Mouse (Mus musculus) liver, adult 2 months (tissue): ENCODE measurements around the gene Cldn14. TPM values are rescaled to one million over a fixed set of nuclear protein-coding genes. Genes with fewer than 3 reads are reported as not detected.

Experiments
- DNase-seq: peaks from one replicate; pipeline ENCODE4 v3.0.0-alpha.2; 2011; ENCODE audit warnings: low read depth, low spot score; ENCODE audit errors: extremely low read depth
- H3K27ac ChIP-seq: fragments of 200-500 bp; replicated peaks from 2 replicates; pipeline ENCODE4 v1.5.1; 2012; ENCODE audit warnings: low read depth, mild to moderate bottlenecking, control low read depth, inconsistent platforms, low read length; ENCODE audit not compliant: insufficient read depth
- H3K27me3 ChIP-seq: fragments of 200-500 bp; 2 replicates; pipeline ENCODE4 v1.6.1; 2012; ENCODE audit warnings: mild to moderate bottlenecking, moderate library complexity, low read length, inconsistent platforms; ENCODE audit not compliant: control insufficient read depth, insufficient read depth
- H3K36me3 ChIP-seq: fragments of 200-500 bp; 2 replicates; pipeline ENCODE4 v1.6.1; 2012; ENCODE audit warnings: low read length, inconsistent platforms; ENCODE audit not compliant: control insufficient read depth, insufficient read depth
- H3K4me1 ChIP-seq: fragments of 200-500 bp; 2 replicates; pipeline ENCODE4 v1.6.1; 2011; ENCODE audit warnings: low read length; ENCODE audit not compliant: control insufficient read depth, insufficient read depth
- H3K4me3 ChIP-seq: fragments of 200-500 bp; 2 replicates; pipeline ENCODE4 v1.5.1; 2011; ENCODE audit warnings: low read depth, mild to moderate bottlenecking, control low read depth, low read length, moderate library complexity; ENCODE audit not compliant: insufficient read depth
- H3K79me2 ChIP-seq: fragments of 200-500 bp; 2 replicates; pipeline ENCODE4 v1.6.1; 2012; ENCODE audit warnings: inconsistent platforms, mild to moderate bottlenecking, low read length, moderate library complexity; ENCODE audit not compliant: control insufficient read depth, insufficient read depth
- H3K9ac ChIP-seq: fragments of 200-500 bp; 2 replicates; pipeline ENCODE4 v1.6.1; 2012; ENCODE audit warnings: low read depth, mild to moderate bottlenecking, control low read depth, inconsistent platforms, low read length
- CTCF ChIP-seq: fragments of 200-500 bp; IDR thresholded peaks from 2 replicates; pipeline ENCODE4 v1.5.1; 2011; ENCODE audit warnings: low read depth, low read length, control low read depth
- POLR2A ChIP-seq: fragments of 200-500 bp; IDR thresholded peaks from 2 replicates; pipeline ENCODE4 v1.6.1; 2011; ENCODE audit warnings: low read length, control low read depth; ENCODE audit not compliant: insufficient read depth; ENCODE audit errors: extremely low read depth
- WGBS: fragments of 180-500 bp; shearing (Covaris S2); methylation state at CpG from one replicate; pipeline ENCODE4 v1.1.7; 2018; 5-methylcytosine and 5-hydroxymethylcytosine counted together
- polyA plus RNA-seq: library from polyadenylated mRNA; depleted of rRNA; stranded (reverse); fragments of >200 nt; gene quantifications from 2 replicates; pipeline ENCODE4 v1.2.3, GENCODE M21; 2012
- total RNA-seq: library from RNA; depleted of rRNA; stranded (reverse); fragments of >200 nt; gene quantifications from 2 replicates; pipeline ENCODE4 v1.2.3, GENCODE M21; 2014

Cldn14 gene
- total and polyA plus RNA-seq, 2 experiments, result 8.4 to 37.4 TPM

DNA sequence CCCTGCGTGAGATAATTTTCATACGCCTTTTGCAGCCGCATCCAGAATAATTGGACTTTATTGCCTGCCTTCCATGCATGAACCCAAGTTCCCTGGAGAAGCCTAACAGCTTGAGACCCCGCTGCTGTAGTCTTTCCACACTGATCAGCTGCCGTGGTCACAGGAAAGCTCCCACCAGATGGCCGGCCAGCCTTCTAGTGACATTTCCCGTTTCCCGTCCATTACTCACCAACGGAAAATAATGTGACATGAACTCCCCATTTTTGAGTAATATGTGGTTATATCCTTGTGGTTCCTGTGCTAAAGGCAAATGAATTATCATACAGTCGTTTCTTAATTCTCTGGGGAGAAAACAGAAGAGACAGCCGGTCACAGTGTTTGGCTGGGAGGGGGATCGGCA is 51.2 kb downstream of the Cldn14 start:
- H3K27me3 ChIP-seq, result no peaks in the 10 kb centered on the region
- TF ChIP-seq CTCF (no peak), POLR2A (no peak)
- no peak overlapping the region for H3K4me3 ChIP-seq
- WGBS, result 81% methylated on average over 12 of the region's 12 CpGs
- no peak overlapping the region for H3K9ac ChIP-seq
- no peaks in the 10 kb centered on the region for H3K79me2 ChIP-seq
- H3K36me3 ChIP-seq, result no peaks in the 10 kb centered on the region
- H3K27ac ChIP-seq, result no peak overlapping the region
- H3K4me1 ChIP-seq, result no peaks in the 10 kb centered on the region
- no peak for DNase-seq

DNA sequence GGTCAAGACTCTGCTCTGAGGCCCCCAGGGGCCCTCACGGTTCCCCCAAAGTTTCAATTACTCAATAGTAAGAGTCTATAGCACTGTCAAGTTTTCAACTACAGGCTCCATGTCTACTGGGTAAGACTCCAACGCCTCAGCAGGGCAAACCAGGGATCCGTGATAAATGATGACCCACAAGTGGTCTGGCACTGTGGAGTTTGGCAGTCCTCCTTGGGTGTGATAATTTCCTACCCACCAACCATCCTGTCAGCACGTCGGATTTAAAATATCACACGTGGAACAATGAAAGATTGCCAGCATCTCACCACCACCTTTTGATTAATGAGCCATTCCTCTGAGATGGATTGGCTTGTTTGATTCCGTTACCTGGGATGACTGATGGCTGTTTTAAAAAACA is 51.7 kb downstream of the Cldn14 start:
- no peaks in the 10 kb centered on the region for H3K79me2 ChIP-seq
- TF ChIP-seq CTCF, result no peak
- no peak for TF ChIP-seq POLR2A
- no peaks in the 10 kb centered on the region for H3K36me3 ChIP-seq

DNA sequence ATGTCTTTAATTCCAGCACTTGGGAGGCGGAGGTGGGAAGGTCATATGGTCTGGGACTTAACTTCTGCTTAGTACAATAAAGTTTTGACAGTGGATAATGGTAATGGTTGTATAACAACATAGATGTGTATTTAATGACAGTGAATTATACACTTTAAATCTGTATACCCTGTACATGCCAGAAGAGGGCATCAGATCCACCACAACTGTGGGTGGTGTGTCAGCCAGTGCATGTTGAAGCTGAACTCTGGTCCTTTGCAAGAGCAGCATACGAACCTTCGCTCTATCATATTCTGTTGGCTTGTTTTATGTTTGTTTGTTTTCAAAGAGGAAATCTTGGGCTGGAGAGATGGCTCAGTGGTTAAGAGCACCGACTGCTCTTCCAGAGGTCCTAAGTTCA is 61.2 kb downstream of the Cldn14 start:
- Histone ChIP-seq H3K27ac (no peak overlapping the region), H3K79me2 (no peaks in the 10 kb centered on the region), H3K9ac (no peak overlapping the region), H3K36me3 (no peaks in the 10 kb centered on the region), H3K4me3 (no peak overlapping the region), H3K27me3 (no peaks in the 10 kb centered on the region), H3K4me1 (no peaks in the 10 kb centered on the region)
- TF ChIP-seq POLR2A, result no peak
- DNase-seq, result no peak
- WGBS, result 84% methylated on average over 4 of the region's 4 CpGs

More for the DNA sequence above, 51.7 kb downstream of the Cldn14 start:
- Histone ChIP-seq H3K9ac (no peak overlapping the region), H3K4me3 (no peak overlapping the region), H3K27ac (no peak overlapping the region), H3K27me3 (no peaks in the 10 kb centered on the region), H3K4me1 (no peaks in the 10 kb centered on the region)
- WGBS, result 85% methylated on average over 7 of the region's 7 CpGs
- DNase-seq, result no peak

DNA sequence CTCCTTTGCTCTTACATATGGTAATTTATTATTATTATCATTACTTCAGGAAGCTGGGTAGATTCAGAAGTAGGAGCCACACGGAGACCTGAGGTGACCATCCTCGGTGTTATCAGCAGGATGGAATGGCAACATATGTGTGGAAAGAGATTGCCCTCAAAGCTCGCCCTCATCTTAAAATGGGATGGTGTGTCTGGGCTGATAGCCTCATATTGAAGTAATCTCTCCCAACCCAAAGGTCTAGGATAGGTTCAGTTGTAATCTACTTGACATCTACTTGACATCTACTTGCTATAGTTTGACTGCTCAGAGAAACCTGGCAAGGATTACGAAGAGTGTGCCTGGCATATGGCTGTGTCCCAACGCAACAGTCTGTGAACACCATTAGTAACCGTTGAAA is 64.3 kb downstream of the Cldn14 start:
- Histone ChIP-seq H3K36me3 (no peaks in the 10 kb centered on the region), H3K4me3 (no peak overlapping the region), H3K27me3 (no peaks in the 10 kb centered on the region), H3K79me2 (no peaks in the 10 kb centered on the region), H3K27ac (no peak overlapping the region), H3K4me1 (no peaks in the 10 kb centered on the region), H3K9ac (no peak overlapping the region)
- DNase-seq, result no peak
- 81% methylated on average over 6 of the region's 6 CpGs for WGBS
- no peak for TF ChIP-seq POLR2A
- TF ChIP-seq CTCF, result no peak

DNA sequence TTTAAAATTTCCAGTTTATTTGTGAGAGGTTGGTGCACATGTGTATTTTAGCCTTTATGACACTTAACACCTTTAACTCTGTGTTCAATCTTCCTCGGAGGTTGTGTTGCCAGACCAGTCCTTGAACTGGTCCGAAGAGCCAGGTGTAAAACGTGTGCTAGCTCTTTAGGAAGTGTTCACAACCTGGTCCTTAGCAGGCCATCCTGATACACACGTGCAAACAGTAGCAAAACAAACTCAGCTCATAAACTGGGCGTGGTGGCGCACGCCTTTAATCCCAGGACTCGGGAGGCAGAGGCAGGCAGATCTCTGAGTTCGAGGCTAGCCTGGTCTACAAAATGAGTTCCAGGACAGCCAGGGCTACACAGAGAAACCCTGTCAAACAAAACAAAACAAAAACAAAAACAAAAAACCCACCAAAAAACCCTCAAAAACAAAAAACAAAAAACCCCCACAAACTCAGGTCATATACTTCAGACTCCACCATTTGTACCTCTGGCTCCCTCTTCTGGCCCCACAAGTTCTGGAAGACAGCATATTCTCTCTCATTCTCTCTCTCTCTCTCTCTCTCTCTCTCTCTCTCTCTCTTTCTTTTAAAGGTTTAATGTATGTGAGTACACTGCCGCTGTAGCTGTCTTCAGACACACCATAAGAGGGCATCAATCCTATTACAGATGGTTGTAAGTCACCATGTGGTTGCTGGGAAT is 65.7 kb downstream of the Cldn14 start:
- 92% methylated on average over 10 of the region's 10 CpGs for WGBS
- no peak for DNase-seq

DNA sequence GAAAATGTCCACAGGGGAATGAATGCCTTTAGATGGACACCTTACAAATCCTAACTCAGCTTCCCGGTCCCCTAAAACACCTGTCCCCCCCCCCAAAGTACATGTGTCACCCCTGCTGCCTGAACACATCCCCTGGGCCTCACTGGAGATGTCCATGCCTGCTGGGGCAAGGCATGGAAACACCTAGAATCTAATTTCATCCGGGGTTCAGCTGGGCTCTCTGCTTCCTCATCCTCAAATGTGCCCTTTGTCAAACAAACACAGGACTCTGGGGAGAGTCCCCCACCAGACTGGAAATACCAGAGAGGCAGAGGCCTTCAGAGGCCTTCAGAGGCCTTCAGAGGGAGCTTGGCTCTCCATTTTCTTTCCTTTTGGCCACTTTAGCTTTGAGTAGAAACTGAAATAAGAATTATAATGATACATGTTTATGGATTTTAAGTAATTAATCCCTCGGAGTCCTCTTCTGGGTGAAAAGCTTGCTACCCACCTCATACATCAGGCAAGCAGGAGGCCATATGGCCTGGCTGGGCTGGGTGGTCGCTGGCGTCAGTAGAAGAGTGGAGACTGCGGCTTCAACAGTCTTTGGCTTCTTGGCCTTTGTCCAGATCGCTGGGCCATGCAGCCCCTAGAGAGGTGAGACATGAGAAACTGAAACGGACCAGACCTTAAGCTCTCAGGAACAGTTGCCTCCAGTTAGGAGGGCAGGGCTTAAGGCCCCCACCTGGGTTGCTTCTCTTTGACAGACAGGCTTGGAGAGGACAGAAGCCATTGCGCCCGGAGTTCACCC is 66.7 kb downstream of the Cldn14 start:
- H3K9ac ChIP-seq, result no peak overlapping the region
- DNase-seq, result no peak
- H3K27me3 ChIP-seq, result no peaks in the 10 kb centered on the region
- H3K4me3 ChIP-seq, result no peak overlapping the region
- 80% methylated on average over 10 of the region's 10 CpGs for WGBS
- no peaks in the 10 kb centered on the region for H3K79me2 ChIP-seq
- no peaks in the 10 kb centered on the region for H3K4me1 ChIP-seq
- H3K36me3 ChIP-seq, result no peaks in the 10 kb centered on the region
- TF ChIP-seq CTCF (no peak), POLR2A (no peak)
- no peak overlapping the region for H3K27ac ChIP-seq

More for the DNA sequence above, 65.7 kb downstream of the Cldn14 start:
- Histone ChIP-seq H3K36me3 (no peaks in the 10 kb centered on the region), H3K9ac (no peak overlapping the region), H3K4me3 (no peak overlapping the region), H3K27ac (no peak overlapping the region), H3K27me3 (no peaks in the 10 kb centered on the region), H3K4me1 (no peaks in the 10 kb centered on the region), H3K79me2 (no peaks in the 10 kb centered on the region)
- TF ChIP-seq CTCF (no peak), POLR2A (no peak)
